In genomic region chr9:32824134-32824531, GRCm38 (mm10) we compare ENCODE assay signal across 19 mouse cellular contexts.
DNase-seq lines count a peak whose midpoint lies in the region; ATAC-seq and TF ChIP-seq lines count a peak whose summit lies in the region.
"Had no signal": no experiment of that assay in that cellular context is flagged by ENCODE, and none has a peak within 500 bp of the region (broad histone marks: within the 10 kb centered on the region; RNA-seq: fewer than 3 reads in every experiment).

No protein-coding gene starts in this region.

- H3K4me2 ChIP-seq in kidney, embryonic 15.5 days, result 0 out of 2 replicates have a peak overlapping the region, but pooled peaks have one; percentile 8
- 0 out of 2 replicates have a peak overlapping the region, but pooled peaks have one; percentile 10 for H3K4me2 ChIP-seq in embryonic facial prominence, embryonic 14.5 days (ENCODE audit: low read depth, low read length)
- 0 out of 2 replicates have a peak overlapping the region, but pooled peaks have one; percentile 19 for H3K4me2 ChIP-seq in limb, embryonic 14.5 days (replicated peaks; ENCODE audit: low read depth, low read length, severe bottlenecking)
- H3K4me2 ChIP-seq: forebrain, embryonic 13.5 days; liver, embryonic 12.5 days had no signal

- no peaks in the 10 kb centered on the region for H3K36me3 ChIP-seq in kidney, embryonic 15.5 days
- no peaks in the 10 kb centered on the region for H3K36me3 ChIP-seq in embryonic facial prominence, embryonic 14.5 days (ENCODE audit: control insufficient read depth, insufficient read depth, low read length)
- no peaks in the 10 kb centered on the region for H3K36me3 ChIP-seq in limb, embryonic 14.5 days (ENCODE audit: control insufficient read depth, insufficient read depth, low read length)
- H3K36me3 ChIP-seq: heart, embryonic 10.5 days; liver, embryonic 12.5 days had no signal

- H3K9ac ChIP-seq in kidney, embryonic 15.5 days, result no peak overlapping the region
- no peak overlapping the region for H3K9ac ChIP-seq in embryonic facial prominence, embryonic 14.5 days (ENCODE audit: low read depth, low read length)
- no peak overlapping the region for H3K9ac ChIP-seq in limb, embryonic 14.5 days (ENCODE audit: low read depth, low read length, severe bottlenecking)
- H3K9ac ChIP-seq: forebrain, embryonic 13.5 days; liver, embryonic 12.5 days had no signal

- WGBS in kidney, embryonic 15.5 days, result 46% methylated on average over 6 of the region's 6 CpGs
- 33% methylated on average over 6 of the region's 6 CpGs for WGBS in embryonic facial prominence, embryonic 14.5 days
- WGBS in limb, embryonic 14.5 days, result 19% methylated on average over 6 of the region's 6 CpGs

- no peaks in the 10 kb centered on the region for H3K9me3 ChIP-seq in kidney, embryonic 15.5 days (replicated peaks)
- H3K9me3 ChIP-seq in embryonic facial prominence, embryonic 14.5 days (ENCODE audit: control insufficient read depth, low read length), result no peaks in the 10 kb centered on the region
- H3K9me3 ChIP-seq in limb, embryonic 14.5 days (ENCODE audit: control insufficient read depth, low read length), result no peaks in the 10 kb centered on the region
- H3K9me3 ChIP-seq: forebrain, embryonic 13.5 days; heart, embryonic 10.5 days; liver, embryonic 12.5 days had no signal

- no peak for ATAC-seq in kidney, embryonic 15.5 days (replicated peaks; ENCODE audit: low FRiP score)
- ATAC-seq in embryonic facial prominence, embryonic 14.5 days (ENCODE audit: low read depth), result no peak
- ATAC-seq in limb, embryonic 14.5 days (ENCODE audit: low FRiP score, low read depth), result peak; percentile 63
- ATAC-seq in megakaryocyte, adult 5-6 weeks (ENCODE audit: poor library complexity, severe bottlenecking), result no peak
- ATAC-seq: activated CD4-positive, CD25-positive, alpha-beta regulatory T cell, adult 4 months; CD4-positive, CD25-positive, alpha-beta regulatory T cell, adult 4 months; intestine, postnatal 0 days; liver, embryonic 12.5 days; midbrain, embryonic 16.5 days had no signal

- H3K27me3 ChIP-seq in kidney, embryonic 15.5 days, result no peaks in the 10 kb centered on the region
- H3K27me3 ChIP-seq in embryonic facial prominence, embryonic 14.5 days (replicated peaks; ENCODE audit: control insufficient read depth, insufficient read depth, low read length), result no peaks in the 10 kb centered on the region
- H3K27me3 ChIP-seq in limb, embryonic 14.5 days (ENCODE audit: control insufficient read depth, insufficient read depth, low read length), result no peaks in the 10 kb centered on the region
- H3K27me3 ChIP-seq: forebrain, embryonic 13.5 days; liver, embryonic 12.5 days had no signal

- peaks cover 12% of the 10 kb centered on the region for H3K4me1 ChIP-seq in kidney, embryonic 15.5 days
- peaks cover 13% of the 10 kb centered on the region for H3K4me1 ChIP-seq in embryonic facial prominence, embryonic 14.5 days (ENCODE audit: control insufficient read depth, insufficient read depth, low read length)
- peaks cover 5% of the 10 kb centered on the region; the same call in 1 of the 2 replicates for H3K4me1 ChIP-seq in limb, embryonic 14.5 days (ENCODE audit: control insufficient read depth, insufficient read depth, low read length)
- H3K4me1 ChIP-seq: liver, embryonic 12.5 days had no signal

- peak overlapping the region; percentile 64; the same call in 1 of the 2 replicates for H3K27ac ChIP-seq in kidney, embryonic 15.5 days
- no peak overlapping the region for H3K27ac ChIP-seq in embryonic facial prominence, embryonic 14.5 days (replicated peaks; ENCODE audit: low read depth, low read length)
- H3K27ac ChIP-seq in limb, embryonic 14.5 days (replicated peaks; ENCODE audit: low read depth, low read length), result no peak overlapping the region
- H3K27ac ChIP-seq: forebrain, embryonic 13.5 days; heart, embryonic 10.5 days; liver, embryonic 12.5 days; macrophage had no signal

- no peak for DNase-seq in kidney, adult 18-20 months
- DNase-seq in adipocyte (ENCODE audit: low spot score), result peak; percentile 18
- peak; percentile 72 for DNase-seq in embryonic facial prominence, embryonic 14.5 days (ENCODE audit: low spot score)
- peak; percentile 74 for DNase-seq in limb, embryonic 14.5 days (ENCODE audit: low spot score)
- DNase-seq in left cerebral cortex, postnatal 10 days (ENCODE audit: extremely low spot score in 1 of 2, low spot score in 2 of 2), result no peak
- DNase-seq: cerebellum, adult 11 months; cerebellum, postnatal 36 days; heart, postnatal 4 days; right cerebral cortex, adult 18-20 months had no signal

- intact Hi-C loops in left cerebral cortex, postnatal 10 days (cut with DNase I), result no loop called here

- no peak for TF ChIP-seq POLR2A in limb, embryonic 14.5 days (IDR thresholded peaks at IDR 0.05; ENCODE audit: borderline replicate concordance, extremely low read depth, insufficient read depth, insufficient read length)

- H3K4me3 ChIP-seq in kidney, embryonic 15.5 days (replicated peaks), result no peak overlapping the region
- H3K4me3 ChIP-seq in embryonic facial prominence, embryonic 14.5 days (ENCODE audit: low read depth, low read length), result no peak overlapping the region
- no peak overlapping the region for H3K4me3 ChIP-seq in limb, embryonic 14.5 days (replicated peaks; ENCODE audit: low read length)
- H3K4me3 ChIP-seq: forebrain, embryonic 13.5 days; heart, embryonic 10.5 days; liver, embryonic 12.5 days had no signal

Comparison
In these comparisons a context has a peak if more than half of its experiments do, and no peak if none do; other contexts are left out.
1. DNase-seq: peak in adipocyte (single experiment), embryonic facial prominence, embryonic 14.5 days (single experiment) and limb, embryonic 14.5 days (single experiment); none in kidney, adult 18-20 months (single experiment) and left cerebral cortex, postnatal 10 days (0 of 2).
2. Peak in every context shown above with its lines, with median percentiles within 50 percentile points of each other: H3K4me2 ChIP-seq.